Mouse (Mus musculus) midbrain, embryonic 14.5 days (tissue): ENCODE results near the gene Fam161b. TPM values are rescaled to one million over a fixed set of nuclear protein-coding genes. Genes with fewer than 3 reads are reported as not detected.

ENCODE experiments used
- ATAC-seq: fragments of 200-750 bp; cut with Nextera tagmentation; 2 replicates; pipeline ENCODE4 v1.8.0; 2017; ENCODE audit warnings: moderate number of reproducible peaks, moderate library complexity; ENCODE audit not compliant: low FRiP score, low TSS enrichment
- DNase-seq: peaks from one replicate; pipeline ENCODE4 v3.0.0-alpha.2; 2015
- H3K27ac ChIP-seq: fragments of 300-500 bp; sonication (generic); replicated peaks from 2 replicates; pipeline ENCODE4 v1.5.1; 2014; ENCODE audit warnings: mild to moderate bottlenecking, low read depth, low read length, moderate library complexity
- H3K27me3 ChIP-seq: fragments of 300-500 bp; sonication (generic); 2 replicates; pipeline ENCODE4 v1.6.1; 2014; ENCODE audit warnings: low read length, control low read depth, mixed read lengths; ENCODE audit not compliant: control insufficient read depth, insufficient read depth
- H3K36me3 ChIP-seq: fragments of 300-500 bp; sonication (generic); 2 replicates; pipeline ENCODE4 v1.6.1; 2014; ENCODE audit warnings: low read length, control low read depth; ENCODE audit not compliant: control insufficient read depth, insufficient read depth
- H3K4me1 ChIP-seq: fragments of 300-500 bp; sonication (generic); 2 replicates; pipeline ENCODE4 v1.6.1; 2014; ENCODE audit warnings: mild to moderate bottlenecking, antibody characterized with exemption, low read length, control low read depth; ENCODE audit not compliant: control insufficient read depth, insufficient read depth
- H3K4me2 ChIP-seq: fragments of 300-500 bp; sonication (generic); 2 replicates; pipeline ENCODE4 v1.6.1; 2014; ENCODE audit warnings: mild to moderate bottlenecking, low read length, moderate library complexity
- H3K4me3 ChIP-seq: fragments of 300-500 bp; sonication (generic); replicated peaks from 2 replicates; pipeline ENCODE4 v1.5.1; 2014; ENCODE audit warnings: low read depth, low read length
- H3K9ac ChIP-seq: fragments of 300-500 bp; sonication (generic); replicated peaks from 2 replicates; pipeline ENCODE4 v1.6.1; 2014; ENCODE audit warnings: mild to moderate bottlenecking, low read length, moderate library complexity
- H3K9me3 ChIP-seq: fragments of 300-500 bp; sonication (generic); 2 replicates; pipeline ENCODE4 v1.6.1; 2016; ENCODE audit warnings: low read length, control low read depth, mixed read lengths; ENCODE audit not compliant: control insufficient read depth
- WGBS: fragments of 180-500 bp; shearing (Covaris S2); extraction: QIAGEN DNeasy Blood & Tissue Kit; methylation state at CpG from one replicate; pipeline ENCODE4 v1.1.7; 2014; 5-methylcytosine and 5-hydroxymethylcytosine counted together
- polyA plus RNA-seq: library from polyadenylated mRNA; unstranded; fragments of >200 nt; fragmentation: Nextera tagmentation; extraction: Ambion mirVana; gene quantifications from 2 replicates; pipeline ENCODE4 v1.2.1, GENCODE M21; 2014

Fam161b gene
- 15.9 TPM in 2 replicates for polyA plus RNA-seq

GRCm38 (mm10) chr12:84361555-84362489 is at the start of gene Fam161b, which contains the start of gene Coq6:
Gene Fam161b (minus strand): TSS chr12:84361833.
Gene Coq6 (plus strand): TSS chr12:84361657.
- peak; percentile 99 for DNase-seq
- Histone ChIP-seq H3K27me3 (no peaks in the 10 kb centered on the region), H3K9me3 (no peaks in the 10 kb centered on the region), H3K27ac (peak within 1 kb of the TSS; percentile 63), H3K4me2 (peak within 1 kb of the TSS; percentile 89), H3K36me3 (peaks cover 10% of the 10 kb centered on the region), H3K9ac (peak within 1 kb of the TSS; percentile 73), H3K4me1 (peaks cover 15% of the 10 kb centered on the region), H3K4me3 (peak within 1 kb of the TSS; percentile 99)
- WGBS, result under 1% methylated on average over 51 of the region's 51 CpGs
- peak; percentile 98 for ATAC-seq

DNA sequence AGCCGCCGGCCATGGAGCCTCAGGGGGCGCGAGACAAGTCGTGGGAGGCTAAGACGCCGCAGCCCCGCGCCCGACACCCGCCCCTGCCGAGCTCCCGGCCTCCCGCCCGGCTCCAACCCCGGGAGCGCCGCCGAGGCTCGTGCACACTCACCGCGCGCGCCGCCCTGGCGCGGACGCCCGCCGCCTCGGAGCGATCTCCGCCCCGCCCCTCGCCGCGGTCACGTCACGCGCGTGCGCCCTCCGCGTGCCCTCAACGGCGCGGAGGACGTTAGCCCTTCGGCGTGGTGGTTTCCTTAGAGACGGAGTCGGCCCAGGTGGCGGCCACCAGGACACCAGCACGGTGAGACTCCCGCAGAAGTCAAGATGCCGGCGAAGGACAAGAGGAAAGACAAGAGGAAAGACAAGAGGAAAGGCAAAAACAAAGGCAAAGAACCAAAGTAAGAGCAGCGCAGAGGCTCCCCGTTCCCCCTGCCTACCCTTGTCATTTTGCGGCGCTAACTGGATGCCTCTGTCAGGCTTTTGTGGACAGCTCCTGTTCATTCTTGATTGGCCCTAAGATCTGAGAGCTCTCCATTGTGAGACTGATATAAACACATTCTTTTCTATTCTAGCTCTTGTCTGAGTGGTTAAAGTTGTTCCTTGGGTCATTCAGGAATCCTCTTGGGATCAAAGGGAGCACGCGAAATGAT is 47.3 kb upstream of the Fam161b start, which contains the start of the genes Entpd5 and Bbof1:
Gene Entpd5, minus strand, starts transcription at position 211 of the 689 bp plus-strand sequence.
Gene Bbof1, plus strand, starts transcription at position 253 of the 689 bp plus-strand sequence.
- ATAC-seq (peak; percentile 93), DNase-seq (peak; percentile 97)
- peak within 1 kb of the TSS; percentile 91 for H3K27ac ChIP-seq
- H3K36me3 ChIP-seq, result no peaks in the 10 kb centered on the region
- no peaks in the 10 kb centered on the region for H3K9me3 ChIP-seq
- peaks cover 6% of the 10 kb centered on the region for H3K4me1 ChIP-seq
- WGBS, result under 1% methylated on average over 60 of the region's 63 CpGs
- H3K4me3 ChIP-seq, result peak within 1 kb of the TSS; percentile 71
- H3K27me3 ChIP-seq, result no peaks in the 10 kb centered on the region
- H3K9ac ChIP-seq, result peak within 1 kb of the TSS; percentile 80
- peak within 1 kb of the TSS; percentile 92 for H3K4me2 ChIP-seq

GRCm38 (mm10) chr12:84407874-84408818 is 46.5 kb upstream of the Fam161b start:
- Histone ChIP-seq H3K27me3 (no peaks in the 10 kb centered on the region), H3K9me3 (no peaks in the 10 kb centered on the region), H3K27ac (peak overlapping the region; percentile 91), H3K4me1 (peaks cover 6% of the 10 kb centered on the region), H3K4me2 (peak overlapping the region; percentile 92), H3K4me3 (peak overlapping the region; percentile 71), H3K9ac (peak overlapping the region; percentile 80), H3K36me3 (no peaks in the 10 kb centered on the region)
- WGBS, result 1% methylated on average over 50 of the region's 52 CpGs
- no peak for DNase-seq
- peak; percentile 73 for ATAC-seq

- H3K4me3 ChIP-seq, result no peak overlapping the region
- no peak overlapping the region for H3K9ac ChIP-seq
- DNase-seq (no peak), ATAC-seq (no peak)
- H3K4me1 ChIP-seq, result peaks cover 6% of the 10 kb centered on the region
- H3K27ac ChIP-seq, result no peak overlapping the region
- no peaks in the 10 kb centered on the region for H3K36me3 ChIP-seq
- no peaks in the 10 kb centered on the region for H3K9me3 ChIP-seq
- no peaks in the 10 kb centered on the region for H3K27me3 ChIP-seq
- 66% methylated on average over 4 of the region's 4 CpGs for WGBS
- no peak overlapping the region for H3K4me2 ChIP-seq
Measured at GRCm38 (mm10) chr12:84407259-84407658, 45.6 kb upstream of the Fam161b start.

GRCm38 (mm10) chr12:84404541-84404940 is 42.9 kb upstream of the Fam161b start:
- peaks cover 6% of the 10 kb centered on the region for H3K4me1 ChIP-seq
- no peak overlapping the region for H3K27ac ChIP-seq
- WGBS, result 73% methylated on average over 6 of the region's 6 CpGs
- ATAC-seq (no peak), DNase-seq (no peak)
- no peak overlapping the region for H3K4me3 ChIP-seq
- H3K9me3 ChIP-seq, result no peaks in the 10 kb centered on the region
- H3K9ac ChIP-seq, result no peak overlapping the region
- H3K4me2 ChIP-seq, result no peak overlapping the region
- H3K27me3 ChIP-seq, result no peaks in the 10 kb centered on the region
- no peaks in the 10 kb centered on the region for H3K36me3 ChIP-seq

GRCm38 (mm10) chr12:84402923-84403322 is 41.3 kb upstream of the Fam161b start:
- Histone ChIP-seq H3K4me2 (no peak overlapping the region), H3K4me3 (no peak overlapping the region), H3K36me3 (no peaks in the 10 kb centered on the region), H3K4me1 (peaks cover 4% of the 10 kb centered on the region), H3K27ac (no peak overlapping the region), H3K9ac (no peak overlapping the region), H3K27me3 (no peaks in the 10 kb centered on the region), H3K9me3 (no peaks in the 10 kb centered on the region)
- ATAC-seq (no peak), DNase-seq (no peak)
- 83% methylated on average over 9 of the region's 9 CpGs for WGBS

DNA sequence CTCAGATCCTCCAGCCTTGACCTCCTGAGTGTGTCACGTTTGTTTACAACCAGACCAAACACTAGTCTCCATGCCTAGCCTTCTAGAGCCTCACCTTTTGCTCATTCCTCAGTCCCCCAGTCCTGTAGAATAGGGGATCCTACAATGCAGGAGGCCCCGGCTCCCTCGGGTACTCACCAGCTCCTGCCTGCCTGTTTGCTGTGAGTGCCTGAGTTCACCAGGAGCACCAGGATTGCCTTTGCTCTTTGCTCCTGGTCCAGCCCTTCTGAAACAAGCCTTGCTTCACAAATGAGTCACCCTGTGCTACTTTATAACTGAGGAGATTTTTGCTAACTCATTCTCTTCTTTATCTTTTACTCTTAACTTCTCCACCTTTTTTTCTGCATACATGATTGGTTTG is 39.0 kb upstream of the Fam161b start:
- Histone ChIP-seq H3K27ac (no peak overlapping the region), H3K27me3 (no peaks in the 10 kb centered on the region), H3K4me3 (no peak overlapping the region), H3K36me3 (no peaks in the 10 kb centered on the region), H3K4me2 (no peak overlapping the region), H3K9ac (no peak overlapping the region), H3K4me1 (no peaks in the 10 kb centered on the region), H3K9me3 (no peaks in the 10 kb centered on the region)
- ATAC-seq (no peak), DNase-seq (no peak)
- WGBS, result 80% methylated on average over 3 of the region's 3 CpGs

DNA sequence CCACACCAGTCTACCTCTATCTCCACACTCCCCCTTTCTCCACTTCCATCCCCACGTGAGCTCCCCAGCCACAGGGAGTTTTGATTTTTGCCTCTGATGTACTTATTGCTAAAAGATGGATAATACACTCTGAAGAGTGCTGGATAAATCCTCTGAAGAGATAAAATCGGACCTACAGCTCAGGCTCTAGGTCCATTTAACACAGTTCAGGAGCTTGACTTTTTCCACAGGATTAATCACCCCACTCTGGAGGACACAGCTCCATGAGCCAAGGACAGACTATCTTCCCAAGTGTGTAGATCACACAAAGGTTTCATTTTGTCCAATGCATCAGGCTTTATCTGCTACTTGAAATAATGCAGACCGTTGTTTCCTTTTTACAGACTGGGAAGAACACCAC is 38.4 kb upstream of the Fam161b start:
- DNase-seq, result no peak
- no peak overlapping the region for H3K27ac ChIP-seq
- H3K27me3 ChIP-seq, result no peaks in the 10 kb centered on the region
- H3K9me3 ChIP-seq, result no peaks in the 10 kb centered on the region
- no peak overlapping the region for H3K9ac ChIP-seq
- 84% methylated on average over 3 of the region's 3 CpGs for WGBS
- no peaks in the 10 kb centered on the region for H3K36me3 ChIP-seq
- no peak overlapping the region for H3K4me3 ChIP-seq
- H3K4me2 ChIP-seq, result no peak overlapping the region
- H3K4me1 ChIP-seq, result no peaks in the 10 kb centered on the region
- no peak for ATAC-seq
